Mouse (Mus musculus): Measurements from ENCODE around the gene Tns2. TPM values are rescaled to one million over a fixed set of nuclear protein-coding genes. Genes with fewer than 3 reads are reported as not detected.
"Not testable (repeated sequence)": the region's sequence is repeated elsewhere in the genome, so short reads cannot be mapped to it uniquely, and the experiment has no call there.

The Tns2 gene
- total RNA-seq, 2 experiments from 2014 or later = 64.5 to 84.6 TPM

- DNase-seq = no peak
Measured at GRCm38 (mm10) chr15:102141120-102141519, 40.9 kb downstream of the Tns2 start.

GRCm38 (mm10) chr15:102142914-102143912 is 43.0 kb downstream of the Tns2 start:
- peak; percentile 34 for DNase-seq

- DNase-seq = peak; percentile 25
Measured at GRCm38 (mm10) chr15:102144274-102144711, 44.1 kb downstream of the Tns2 start, which contains the start of gene Igfbp6. Igfbp6 (plus strand) TSS chr15:102144362.

- DNase-seq = no peak
Measured at GRCm38 (mm10) chr15:102144726-102145125, 44.5 kb downstream of the Tns2 start.

- peak; percentile 80 for DNase-seq
Measured at GRCm38 (mm10) chr15:102145330-102145729, 45.1 kb downstream of the Tns2 start.

GRCm38 (mm10) chr15:102146089-102146488 is 45.9 kb downstream of the Tns2 start:
- no peak for DNase-seq

GRCm38 (mm10) chr15:102146882-102147281 is 46.7 kb downstream of the Tns2 start:
- peak; percentile 55 for DNase-seq

- no peak for DNase-seq
Measured at GRCm38 (mm10) chr15:102147674-102148402, 47.6 kb downstream of the Tns2 start.

- DNase-seq = no peak
Measured at GRCm38 (mm10) chr15:102149561-102149960, 49.3 kb downstream of the Tns2 start.

- DNase-seq = peak; percentile 48
Measured at GRCm38 (mm10) chr15:102150301-102151135, 50.3 kb downstream of the Tns2 start, which contains the start of gene Soat2. Soat2 (plus strand) TSS chr15:102150526.

- DNase-seq = no peak
Measured at GRCm38 (mm10) chr15:102152646-102153045, 52.4 kb downstream of the Tns2 start.

GRCm38 (mm10) chr15:102155006-102155405 is 54.8 kb downstream of the Tns2 start:
- DNase-seq = not testable (repeated sequence)

GRCm38 (mm10) chr15:102156836-102157235 is 56.6 kb downstream of the Tns2 start:
- no peak for DNase-seq

GRCm38 (mm10) chr15:102160415-102161060 is 60.3 kb downstream of the Tns2 start:
- DNase-seq = no peak

GRCm38 (mm10) chr15:102163900-102164693 is 63.9 kb downstream of the Tns2 start:
- DNase-seq = no peak

GRCm38 (mm10) chr15:102165468-102166100 is 65.4 kb downstream of the Tns2 start:
- DNase-seq = no peak
